Mouse (Mus musculus) WW6 (cell line): ENCODE data around the gene Flt1.

ENCODE experiments used
- DNase-seq: peaks from one replicate; pipeline ENCODE4 v3.0.0-alpha.2; 2013; ENCODE audit warnings: low read depth, low spot score

The Flt1 gene

DNA sequence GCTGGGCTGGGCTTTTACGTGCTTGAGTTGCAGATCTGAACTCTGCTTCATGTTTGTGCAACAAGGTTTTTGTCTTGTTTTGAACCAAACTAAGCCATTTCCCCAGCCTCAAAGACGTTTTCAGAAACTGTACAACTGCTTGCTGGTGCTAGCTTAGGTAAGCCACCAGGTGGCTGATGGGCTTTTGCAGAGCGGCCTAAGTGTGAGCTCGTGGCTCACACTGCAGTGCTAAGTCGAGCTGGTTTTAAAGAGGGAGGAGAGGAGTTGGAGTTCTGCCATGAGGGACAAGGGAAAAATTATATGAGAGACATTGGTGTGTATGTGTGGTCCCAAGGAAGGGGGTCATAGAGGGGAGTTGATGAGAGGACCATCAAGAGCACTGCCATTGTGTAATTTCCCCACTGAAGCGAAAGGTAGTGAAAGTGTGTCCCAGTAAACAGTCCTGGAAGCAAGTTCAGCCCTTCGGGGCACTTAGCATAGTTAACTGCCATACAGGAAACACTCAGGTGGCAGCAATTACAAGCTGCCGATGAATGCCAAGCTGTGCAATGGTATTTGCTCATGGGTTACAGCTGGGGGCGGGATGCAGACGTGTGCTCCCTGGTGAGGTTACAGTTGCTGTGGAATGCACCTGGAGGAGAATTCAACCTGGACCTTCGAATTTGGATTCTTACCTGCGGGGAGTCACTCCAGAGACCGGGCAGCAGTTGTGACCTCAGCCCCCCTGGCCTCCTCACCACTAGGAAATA lies 173.8 kb downstream of the Flt1 start:
- DNase-seq = no peak

GRCm38 (mm10) chr5:147549016-147549755 lies 176.6 kb downstream of the Flt1 start:
- DNase-seq = no peak

- peak; percentile 22 for DNase-seq
These were observed 180.0 kb downstream of the Flt1 start for GRCm38 (mm10) chr5:147545731-147546241.

- no peak for DNase-seq
These were observed 183.5 kb downstream of the Flt1 start for GRCm38 (mm10) chr5:147542291-147542690.

DNA sequence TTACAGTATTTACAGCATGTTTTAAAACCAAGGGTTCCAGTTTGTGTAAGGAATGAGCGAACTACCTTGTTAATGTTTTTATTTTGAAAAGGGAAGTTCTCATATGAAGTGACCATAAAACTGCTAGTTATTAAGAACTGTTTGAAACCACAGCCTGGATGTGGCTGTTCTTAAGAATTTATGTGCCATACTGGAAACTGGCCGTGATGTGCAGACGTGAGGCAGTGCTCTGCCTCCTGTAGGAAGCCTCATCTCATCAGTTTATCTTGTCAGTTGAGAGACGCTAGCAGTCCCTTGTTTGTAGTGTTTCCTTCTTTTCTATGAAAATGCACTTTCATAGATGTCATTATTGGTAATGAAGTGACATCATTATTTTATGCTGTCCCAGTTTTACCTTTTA lies 186.0 kb downstream of the Flt1 start:
- DNase-seq = no peak

DNA sequence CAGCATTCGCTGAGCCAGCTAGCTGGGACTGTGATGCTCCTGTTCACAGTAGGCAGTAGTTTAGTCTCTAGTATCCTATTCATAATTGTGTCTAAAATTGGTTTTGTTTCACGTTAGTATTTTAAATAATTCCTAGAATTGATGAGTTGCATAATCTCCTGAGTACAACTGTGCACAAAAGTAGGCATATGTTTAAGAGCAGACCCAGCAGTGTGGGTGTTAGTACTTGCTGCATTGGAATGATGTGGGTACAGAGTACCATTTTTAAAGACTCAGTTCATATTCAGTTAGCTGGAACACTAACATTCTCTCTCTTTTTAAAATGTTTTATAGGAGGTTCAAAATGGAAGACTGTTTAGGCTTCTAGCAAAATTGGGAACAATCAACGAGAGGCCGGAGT lies 186.4 kb downstream of the Flt1 start:
- no peak for DNase-seq

DNA sequence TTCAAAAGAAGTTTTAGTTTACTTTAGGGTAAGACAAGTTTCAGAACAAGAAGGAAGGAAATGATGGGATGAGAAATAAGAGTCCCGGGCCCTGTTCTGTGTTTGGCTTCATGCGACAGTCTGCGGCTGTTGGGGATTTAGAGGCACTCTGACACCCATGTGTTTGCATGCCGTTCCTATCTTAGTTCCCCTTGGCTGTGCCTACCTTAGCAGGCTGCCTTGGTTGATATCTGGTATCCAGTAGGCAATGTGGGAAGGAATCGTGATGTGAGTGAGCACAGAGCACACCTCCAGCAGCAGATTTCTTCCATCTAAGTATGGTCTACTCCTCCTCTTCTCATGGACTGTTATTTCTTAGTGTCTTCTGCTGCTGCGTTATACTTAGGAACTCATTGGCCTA lies 193.8 kb downstream of the Flt1 start:
- DNase-seq = no peak

GRCm38 (mm10) chr5:147527788-147528187 lies 198.0 kb downstream of the Flt1 start:
- DNase-seq = no peak

DNA sequence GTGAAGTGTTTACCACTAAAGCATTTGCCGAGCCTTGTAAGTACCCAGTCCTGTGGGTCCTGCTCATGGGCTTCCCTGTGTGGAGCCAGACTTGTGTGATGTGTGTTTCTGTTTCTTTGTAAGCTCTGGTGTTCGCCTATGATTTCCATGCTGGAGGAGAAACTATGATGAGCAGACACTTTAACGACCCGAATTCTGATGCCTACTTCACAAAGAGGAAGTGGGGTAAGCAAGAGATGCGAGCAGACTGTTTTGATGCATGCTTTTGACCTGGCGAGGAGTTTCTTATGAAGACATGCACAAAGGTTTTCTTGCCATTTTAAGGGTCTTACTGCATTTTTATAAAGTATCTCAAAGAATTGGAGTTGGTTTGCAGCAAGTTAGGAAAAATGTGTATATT lies 198.8 kb downstream of the Flt1 start:
- DNase-seq = no peak
